Mouse (Mus musculus): ENCODE measurements around the gene Fkbp10. TPM values are rescaled to one million over a fixed set of nuclear protein-coding genes. Genes with fewer than 3 reads are reported as not detected.

The Fkbp10 gene
- polyA plus RNA-seq, 1 experiment from 2014 or later, result 62.1 TPM

DNA sequence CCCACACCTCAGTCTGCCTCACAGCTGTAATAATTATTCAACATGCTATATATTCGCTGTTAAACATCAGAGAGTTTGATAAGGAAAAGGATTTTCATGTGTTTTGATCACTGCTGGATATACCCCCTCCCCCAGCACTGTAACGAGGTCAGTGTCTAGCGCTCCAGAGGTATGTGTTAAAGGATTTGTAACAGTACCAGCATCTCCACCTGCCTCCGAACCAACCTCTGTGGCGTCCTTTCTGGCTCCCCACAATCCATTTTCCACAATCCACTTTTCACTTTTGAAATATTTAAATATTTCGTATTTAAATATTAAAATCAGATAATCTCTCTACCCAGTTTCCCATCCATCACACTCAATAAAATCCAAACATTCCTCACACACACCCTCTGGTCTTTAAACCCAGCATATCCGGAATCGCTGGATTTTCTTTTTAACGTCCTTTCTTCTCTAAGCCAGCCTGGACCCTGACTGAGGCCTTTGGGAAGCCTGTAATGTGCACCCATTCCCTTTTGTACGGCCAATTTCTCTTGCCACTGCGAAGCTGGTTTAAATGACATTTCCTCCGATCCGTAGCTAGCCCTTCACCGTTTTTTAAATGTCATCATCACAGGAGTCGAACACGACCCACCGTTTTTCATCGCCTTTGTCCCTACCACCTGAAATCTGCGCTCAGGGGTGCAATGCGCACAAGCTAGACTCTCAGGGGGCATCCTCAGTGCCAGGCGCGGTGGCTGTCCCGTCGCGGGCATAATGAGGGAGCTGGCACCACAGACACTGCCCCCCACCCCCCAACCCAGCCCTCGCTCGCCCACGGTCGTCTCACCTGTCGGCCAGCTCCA is 56.1 kb downstream of the Fkbp10 start:
- 3% methylated on average over 30 of the region's 30 CpGs for WGBS
- peak overlapping the region; percentile 99 for H3K4me2 ChIP-seq (replicated peaks; ENCODE audit: low read depth)
- TF ChIP-seq EP300 (optimal IDR thresholded peaks at IDR 0.05), result no peak
- TF ChIP-seq CTCF (IDR thresholded peaks at IDR 0.05; ENCODE audit: low read depth), result no peak
- H3K27me3 ChIP-seq (ENCODE audit: control insufficient read depth, insufficient read depth, low read length), result no peaks in the 10 kb centered on the region
- H3K27ac ChIP-seq (replicated peaks), result peak overlapping the region; percentile 86
- no peak for DNase-seq (ENCODE audit: low spot score)
- H3K4me1 ChIP-seq (replicated peaks; ENCODE audit: control insufficient read depth, insufficient read depth), result 0 out of 2 replicates have a peak, but pooled peaks cover 3% of the 10 kb centered on the region
- no peak for ATAC-seq (ENCODE audit: low FRiP score, low TSS enrichment)
- H3K9me3 ChIP-seq (ENCODE audit: control insufficient read depth, low read length), result no peaks in the 10 kb centered on the region
- H3K4me3 ChIP-seq (ENCODE audit: low read depth, low read length), result peak overlapping the region; percentile 77
- peak overlapping the region; percentile 86 for H3K9ac ChIP-seq (ENCODE audit: low read length)
- H3K36me3 ChIP-seq (ENCODE audit: control insufficient read depth, insufficient read depth, low read length), result 0 out of 2 replicates have a peak, but pooled peaks cover 3% of the 10 kb centered on the region

DNA sequence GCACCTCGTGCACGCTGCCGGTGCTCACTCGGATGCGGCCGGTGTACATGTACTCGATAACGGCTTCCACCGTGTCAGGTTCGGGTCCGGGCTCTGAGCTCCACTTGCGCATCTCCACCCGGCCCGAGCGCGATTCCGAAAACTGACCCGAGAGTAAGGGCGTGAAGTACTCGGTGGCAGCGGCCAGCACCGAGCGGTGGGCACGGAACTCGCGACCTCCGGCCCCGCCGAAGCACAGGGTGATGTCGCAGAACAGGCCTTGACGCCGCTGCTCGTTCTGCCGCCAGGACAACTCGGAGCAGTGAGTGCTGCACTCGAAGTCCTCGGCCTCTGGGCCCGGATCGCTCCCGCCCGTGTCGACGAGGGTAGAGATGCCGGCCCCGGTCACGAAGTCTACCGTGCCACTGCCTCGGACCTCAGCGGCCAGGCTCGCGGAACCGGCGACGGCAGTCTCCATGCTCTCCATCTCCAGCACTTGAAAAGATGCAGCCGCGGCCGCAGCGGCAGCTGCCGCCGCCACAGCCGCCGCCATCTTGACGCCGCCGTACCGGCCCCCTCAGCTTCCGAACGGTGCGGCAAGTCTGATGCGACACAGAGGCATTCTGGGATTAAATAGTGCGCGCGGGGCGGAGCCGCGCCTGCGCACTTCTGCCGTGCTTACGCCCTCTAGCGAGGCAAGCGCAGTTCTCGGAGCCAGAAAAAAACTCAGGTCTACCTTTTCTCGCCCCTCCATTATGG is 56.9 kb downstream of the Fkbp10 start, which contains the start of gene Klhl11:
Gene Klhl11 (minus strand): TSS at position 545 of the 738 bp plus-strand sequence.
- Histone ChIP-seq H3K4me3 (ENCODE audit: low read depth, low read length) (peak within 1 kb of the TSS; percentile 77), H3K9ac (ENCODE audit: low read length) (peak within 1 kb of the TSS; percentile 86), H3K27ac (replicated peaks) (peak within 1 kb of the TSS; percentile 86), H3K36me3 (ENCODE audit: control insufficient read depth, insufficient read depth, low read length) (peaks cover 5% of the 10 kb centered on the region; the same call in 1 of the 2 replicates), H3K27me3 (ENCODE audit: control insufficient read depth, insufficient read depth, low read length) (no peaks in the 10 kb centered on the region), H3K4me1 (replicated peaks; ENCODE audit: control insufficient read depth, insufficient read depth) (0 out of 2 replicates have a peak, but pooled peaks cover 3% of the 10 kb centered on the region), H3K4me2 (replicated peaks; ENCODE audit: low read depth) (peak within 1 kb of the TSS; percentile 99), H3K9me3 (ENCODE audit: control insufficient read depth, low read length) (no peaks in the 10 kb centered on the region)
- TF ChIP-seq CTCF (IDR thresholded peaks at IDR 0.05; ENCODE audit: low read depth) (peak; percentile 83), EP300 (optimal IDR thresholded peaks at IDR 0.05) (no peak)
- DNase-seq (ENCODE audit: low spot score) (peak; percentile 91), ATAC-seq (ENCODE audit: low FRiP score, low TSS enrichment) (peak; percentile 93)
- WGBS, result under 1% methylated on average over 83 of the region's 83 CpGs

DNA sequence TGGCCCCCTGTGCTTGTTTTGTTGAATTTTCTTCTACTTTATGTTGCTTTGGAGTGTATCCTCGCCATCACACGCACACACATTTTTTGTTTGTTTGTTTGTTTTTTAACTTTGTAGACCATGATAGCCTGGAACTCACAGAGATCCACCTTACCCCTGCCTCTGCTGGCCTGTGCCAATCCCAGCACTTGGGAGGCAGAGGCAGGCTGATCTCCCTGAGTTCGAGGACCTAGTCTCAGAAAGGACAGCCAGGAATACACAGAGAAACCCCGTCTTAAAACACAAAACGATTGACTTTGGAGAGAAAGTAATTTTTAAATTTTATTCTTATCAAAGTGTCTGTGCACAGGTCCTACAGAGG is 57.4 kb downstream of the Fkbp10 start:
- TF ChIP-seq CTCF (IDR thresholded peaks at IDR 0.05; ENCODE audit: low read depth) (no peak), EP300 (optimal IDR thresholded peaks at IDR 0.05) (no peak)
- no peak for DNase-seq (ENCODE audit: low spot score)
- Histone ChIP-seq H3K4me2 (replicated peaks; ENCODE audit: low read depth) (no peak overlapping the region), H3K27ac (replicated peaks) (no peak overlapping the region), H3K4me3 (ENCODE audit: low read depth, low read length) (peak overlapping the region; percentile 77), H3K9ac (ENCODE audit: low read length) (no peak overlapping the region), H3K27me3 (ENCODE audit: control insufficient read depth, insufficient read depth, low read length) (no peaks in the 10 kb centered on the region), H3K4me1 (replicated peaks; ENCODE audit: control insufficient read depth, insufficient read depth) (0 out of 2 replicates have a peak, but pooled peaks cover 3% of the 10 kb centered on the region), H3K36me3 (ENCODE audit: control insufficient read depth, insufficient read depth, low read length) (peaks cover 6% of the 10 kb centered on the region; the same call in 1 of the 2 replicates), H3K9me3 (ENCODE audit: control insufficient read depth, low read length) (no peaks in the 10 kb centered on the region)
- WGBS, result 34% methylated on average over 5 of the region's 5 CpGs
- peak; percentile 48; the same call in 1 of the 2 replicates for ATAC-seq (ENCODE audit: low FRiP score, low TSS enrichment)

Small RNA genes lying within 50 kb of the gene (microRNA-seq; reads per million reads assigned to microRNA genes)
- not detected for gene Gm27374

Other genes with a start within 250 kb of the Fkbp10 start
- gene Krt9, start 222.5 kb upstream of the Fkbp10 start, polyA plus RNA-seq (2015; fragmentation: Nextera tagmentation; extraction: Ambion mirVana), result 0.04 TPM in 1 of 2 replicates, not detected in the other
- gene Krt14, start 208.1 kb upstream of the Fkbp10 start, polyA plus RNA-seq (2015; fragmentation: Nextera tagmentation; extraction: Ambion mirVana), result 279 and 287 TPM in 2 replicates
- 2.1 and 4.0 TPM in 2 replicates for gene Krt16, start 166.8 kb upstream of the Fkbp10 start, polyA plus RNA-seq (2015; fragmentation: Nextera tagmentation; extraction: Ambion mirVana)
- gene Krt17, start 154.7 kb upstream of the Fkbp10 start, polyA plus RNA-seq (2015; fragmentation: Nextera tagmentation; extraction: Ambion mirVana), result 46.4 and 63.4 TPM in 2 replicates
- gene Krt42, start 145.8 kb upstream of the Fkbp10 start, polyA plus RNA-seq (2015; fragmentation: Nextera tagmentation; extraction: Ambion mirVana), result 0.10 and 0.12 TPM in 2 replicates
- gene Eif1, start 95.8 kb upstream of the Fkbp10 start, polyA plus RNA-seq (2015; fragmentation: Nextera tagmentation; extraction: Ambion mirVana), result 1,487 and 1,495 TPM in 2 replicates
- 52.0 and 84.7 TPM in 2 replicates for gene Gast, start 81.3 kb upstream of the Fkbp10 start, polyA plus RNA-seq (2015; fragmentation: Nextera tagmentation; extraction: Ambion mirVana)
- 7.9 and 10.1 TPM in 2 replicates for gene Hap1, start 59.6 kb upstream of the Fkbp10 start, polyA plus RNA-seq (2015; fragmentation: Nextera tagmentation; extraction: Ambion mirVana)
- 234 and 259 TPM in 2 replicates for gene Jup, start 17.9 kb upstream of the Fkbp10 start, polyA plus RNA-seq (2015; fragmentation: Nextera tagmentation; extraction: Ambion mirVana)
- 40.6 and 43.2 TPM in 2 replicates for gene P3h4, start 861 bp upstream of the Fkbp10 start, polyA plus RNA-seq (2015; fragmentation: Nextera tagmentation; extraction: Ambion mirVana)
- 69.6 and 70.7 TPM in 2 replicates for gene Nt5c3b, start 26.1 kb downstream of the Fkbp10 start, polyA plus RNA-seq (2015; fragmentation: Nextera tagmentation; extraction: Ambion mirVana)
- 0.16 and 0.22 TPM in 2 replicates for gene Klhl10, start 26.2 kb downstream of the Fkbp10 start, polyA plus RNA-seq (2015; fragmentation: Nextera tagmentation; extraction: Ambion mirVana)
- gene Klhl11, start 57.0 kb downstream of the Fkbp10 start, polyA plus RNA-seq (2015; fragmentation: Nextera tagmentation; extraction: Ambion mirVana), result 2.6 and 3.3 TPM in 2 replicates
- gene Acly, start 112.3 kb downstream of the Fkbp10 start, polyA plus RNA-seq (2015; fragmentation: Nextera tagmentation; extraction: Ambion mirVana), result 70.3 and 70.6 TPM in 2 replicates
- 0.17 and 0.33 TPM in 2 replicates for gene Ttc25, start 129.9 kb downstream of the Fkbp10 start, polyA plus RNA-seq (2015; fragmentation: Nextera tagmentation; extraction: Ambion mirVana)
- 23.5 and 25.7 TPM in 2 replicates for gene Cnp, start 159.2 kb downstream of the Fkbp10 start, polyA plus RNA-seq (2015; fragmentation: Nextera tagmentation; extraction: Ambion mirVana)
- 59.0 and 63.1 TPM in 2 replicates for gene Nkiras2, start 203.5 kb downstream of the Fkbp10 start, polyA plus RNA-seq (2015; fragmentation: Nextera tagmentation; extraction: Ambion mirVana)
- 91.9 and 96.1 TPM in 2 replicates for gene Dnajc7, start 204.5 kb downstream of the Fkbp10 start, polyA plus RNA-seq (2015; fragmentation: Nextera tagmentation; extraction: Ambion mirVana)

All from stomach, postnatal 0 days (tissue).